Comparison of ENCODE assay signal across 9 mouse cellular contexts in the genomic region with DNA sequence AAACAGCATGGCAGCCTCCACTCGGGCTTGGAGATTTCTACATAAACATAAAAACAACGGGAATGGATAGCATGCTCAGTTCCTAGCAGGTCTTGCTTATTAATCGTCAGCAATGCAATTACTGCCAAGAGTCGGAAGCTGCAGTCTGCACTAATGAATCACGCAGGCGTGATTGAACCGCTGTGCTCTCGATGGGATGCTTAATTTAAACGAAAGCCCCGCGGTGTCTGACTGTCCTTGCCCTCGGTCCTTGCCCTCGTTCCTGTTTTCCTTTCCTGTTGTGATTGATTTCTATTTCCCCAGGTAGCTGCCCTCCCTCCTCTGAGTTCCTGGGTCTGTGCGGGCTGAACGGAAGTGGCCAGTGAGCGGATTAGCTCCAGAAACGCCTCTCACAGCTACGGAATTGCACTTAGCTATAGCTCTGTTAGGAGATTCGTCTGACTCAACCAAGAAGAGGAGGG. TPM values are rescaled to one million over a fixed set of nuclear protein-coding genes. Genes with fewer than 3 reads are reported as not detected.
DNase-seq lines count a peak whose midpoint lies in the region; ATAC-seq and TF ChIP-seq lines count a peak whose summit lies in the region.
"Had no signal": no experiment of that assay in that cellular context is flagged by ENCODE, and none has a peak within 500 bp of the region (broad histone marks: within the 10 kb centered on the region; RNA-seq: fewer than 3 reads in every experiment).

No protein-coding gene starts in this region.

- no peaks in the 10 kb centered on the region for H3K27me3 ChIP-seq in kidney, embryonic 14.5 days (ENCODE audit: control insufficient read depth, insufficient read depth, low read length)
- H3K27me3 ChIP-seq in small intestine, adult 2 months (ENCODE audit: control insufficient read depth, insufficient read depth, low read length): no peaks in the 10 kb centered on the region

- peak overlapping the region; percentile 38 for H3K4me3 ChIP-seq in kidney, embryonic 14.5 days (ENCODE audit: low read length)
- H3K4me3 ChIP-seq in brown adipose tissue, adult 24 weeks (ENCODE audit: insufficient read depth, low read depth, low read length): peak overlapping the region; percentile 53
- H3K4me3 ChIP-seq in embryonic fibroblast, embryonic 13.5 days (ENCODE audit: insufficient read depth, low read length): peak overlapping the region; percentile 34
- peak overlapping the region; percentile 36 for H3K4me3 ChIP-seq in small intestine, adult 2 months (ENCODE audit: low read depth, low read length)

- TF ChIP-seq POLR2A in embryonic fibroblast, embryonic 13.5 days (IDR thresholded peaks at IDR 0.05; ENCODE audit: low read depth, low read length): no peak
- TF ChIP-seq POLR2A in small intestine, adult 2 months (IDR thresholded peaks at IDR 0.05; ENCODE audit: low read depth, low read length): no peak

- TF ChIP-seq CTCF in embryonic fibroblast, embryonic 13.5 days (IDR thresholded peaks at IDR 0.05; ENCODE audit: borderline replicate concordance, insufficient read depth, low read length): no peak
- no peak for TF ChIP-seq CTCF in small intestine, adult 2 months (IDR thresholded peaks at IDR 0.05; ENCODE audit: extremely low read depth, insufficient read length, insufficient replicate concordance, low read depth, low read length)

- intact Hi-C loops in left cerebral cortex, postnatal 4 days (cut with DNase I): no loop called here

- peak overlapping the region; percentile 47 for H3K4me2 ChIP-seq in kidney, embryonic 14.5 days (replicated peaks; ENCODE audit: low read depth, low read length)

- DNase-seq in kidney, adult 18-20 months: no peak
- peak; percentile 41 for DNase-seq in left cerebral cortex, postnatal 4 days
- no peak for DNase-seq in testis, postnatal 14 days (ENCODE audit: low spot score)

- 0 out of 2 replicates have a peak overlapping the region, but pooled peaks have one; percentile 7 for H3K9ac ChIP-seq in kidney, embryonic 14.5 days (ENCODE audit: low read depth, low read length)
- H3K9ac ChIP-seq: liver, embryonic 14.5 days had no signal

- H3K27ac ChIP-seq in kidney, embryonic 14.5 days (ENCODE audit: low read depth, low read length): no peak overlapping the region
- H3K27ac ChIP-seq in brown adipose tissue, adult 24 weeks (replicated peaks; ENCODE audit: low read depth, low read length): peak overlapping the region; percentile 17; the same call in 1 of the 2 replicates
- H3K27ac ChIP-seq in embryonic fibroblast, embryonic 13.5 days (ENCODE audit: insufficient read depth, low read length): no peak overlapping the region
- H3K27ac ChIP-seq in small intestine, adult 2 months (ENCODE audit: insufficient read depth, low read depth, low read length): no peak overlapping the region
- H3K27ac ChIP-seq: liver, embryonic 14.5 days had no signal

- 18% methylated on average over 19 of the region's 19 CpGs for WGBS in kidney, embryonic 14.5 days
- 35% methylated on average over 19 of the region's 19 CpGs for WGBS in small intestine, adult 2 months

- H3K36me3 ChIP-seq in kidney, embryonic 14.5 days (ENCODE audit: control insufficient read depth, insufficient read depth, low read length): peaks cover under 1% of the 10 kb centered on the region; the same call in 1 of the 2 replicates
- H3K36me3 ChIP-seq in small intestine, adult 2 months (ENCODE audit: control insufficient read depth, insufficient read depth, low read length): no peaks in the 10 kb centered on the region

- peaks cover 5% of the 10 kb centered on the region; the same call in 1 of the 2 replicates for H3K4me1 ChIP-seq in kidney, embryonic 14.5 days (ENCODE audit: control insufficient read depth, insufficient read depth, low read length)
- peaks cover 9% of the 10 kb centered on the region for H3K4me1 ChIP-seq in brown adipose tissue, adult 24 weeks (ENCODE audit: control insufficient read depth, insufficient read depth, insufficient read length, low read length)
- no peaks in the 10 kb centered on the region for H3K4me1 ChIP-seq in embryonic fibroblast, embryonic 13.5 days (ENCODE audit: control insufficient read depth, insufficient read depth, low read length)
- H3K4me1 ChIP-seq in small intestine, adult 2 months (ENCODE audit: control insufficient read depth, insufficient read depth, insufficient read length, low read length): no peaks in the 10 kb centered on the region

- ATAC-seq in kidney, embryonic 14.5 days (ENCODE audit: low FRiP score, low TSS enrichment): no peak
- no peak for ATAC-seq in erythroblast, adult 5-6 weeks (replicated peaks; ENCODE audit: low FRiP score, poor library complexity, severe bottlenecking)

- H3K9me3 ChIP-seq in kidney, embryonic 14.5 days (ENCODE audit: control insufficient read depth, low read length): no peaks in the 10 kb centered on the region

RNA-seq across cellular contexts. Expression of gene Abhd12b, which starts 38.4 kb away (rescaled TPM):
- polyA plus RNA-seq in kidney, embryonic 14.5 days (2014; fragmentation: Nextera tagmentation; extraction: Ambion mirVana): not detected in 2 replicates
- not detected in 2 replicates for polyA plus RNA-seq in brown adipose tissue, adult 24 weeks (2012; ENCODE audit: insufficient read depth, insufficient read length, missing spikeins)
- not detected in 2 replicates for polyA plus RNA-seq in embryonic fibroblast, embryonic 13.5 days (2011; ENCODE audit: insufficient read length, low read depth, missing spikeins)
- not detected for total RNA-seq in left cerebral cortex, postnatal 4 days (2021)
- not detected in 2 replicates for polyA plus RNA-seq in small intestine, adult 2 months (2012; rRNA removed)
- total RNA-seq in erythroblast, adult 5-6 weeks (2015; ENCODE audit: low replicate concordance): not detected in 2 replicates
- total RNA-seq in erythroblast, adult 5-6 weeks (2017; ENCODE audit: low replicate concordance): not detected in 2 replicates
- polyA plus RNA-seq: liver, embryonic 14.5 days had no signal

RNA-seq across cellular contexts. Expression of gene Pygl, which starts 39.0 kb away (rescaled TPM):
- 17.8 and 27.5 TPM in 2 replicates for polyA plus RNA-seq in kidney, embryonic 14.5 days (2014; fragmentation: Nextera tagmentation; extraction: Ambion mirVana)
- polyA plus RNA-seq in brown adipose tissue, adult 24 weeks (2012; ENCODE audit: insufficient read depth, insufficient read length, missing spikeins): 660 and 992 TPM in 2 replicates
- polyA plus RNA-seq in embryonic fibroblast, embryonic 13.5 days (2011; ENCODE audit: insufficient read length, low read depth, missing spikeins): 4.8 and 6.6 TPM in 2 replicates
- total RNA-seq in left cerebral cortex, postnatal 4 days (2021): 1 to 10 TPM; 3.1 to 4.7 TPM
- polyA plus RNA-seq in small intestine, adult 2 months (2012; rRNA removed): 2.2 and 2.8 TPM in 2 replicates
- 47.1 and 49.9 TPM in 2 replicates for total RNA-seq in erythroblast, adult 5-6 weeks (2015; ENCODE audit: low replicate concordance)
- 68.0 and 92.1 TPM in 2 replicates for total RNA-seq in erythroblast, adult 5-6 weeks (2017; ENCODE audit: low replicate concordance)

Comparison
In these comparisons a context has a peak if more than half of its experiments do, and no peak if none do; other contexts are left out.
1. RNA of gene Pygl, which starts 39.0 kb away (polyA plus RNA-seq): 660 to 992 TPM in brown adipose tissue, adult 24 weeks; 17.8 to 27.5 TPM in kidney, embryonic 14.5 days, 4.8 to 6.6 TPM in embryonic fibroblast, embryonic 13.5 days and 2.2 to 2.8 TPM in small intestine, adult 2 months; every median in the first group is over 10 times any median in the second.
2. Peak in every context shown above with its lines, with median percentiles within 50 percentile points of each other: H3K4me3 ChIP-seq.